Mouse (Mus musculus): ENCODE results near the gene Tmem86a. TPM values are rescaled to one million over a fixed set of nuclear protein-coding genes. Genes with fewer than 3 reads are reported as not detected.
"Not testable (repeated sequence)": the region's sequence is repeated elsewhere in the genome, so short reads cannot be mapped to it uniquely, and the experiment has no call there.

Tmem86a gene
- total RNA-seq, 2 experiments from 2014 or later: 33.8 to 37.3 TPM

- intact Hi-C loops (cut with DNase I): loop anchor here (2.0 kb wide), 1 partner anchor 25 kb away; the partner anchor contains the start of gene Tmem86a
- peak in 1 of 2 experiments; percentile 44 for DNase-seq
Measured at GRCm38 (mm10) chr7:47025429-47025828, 25.0 kb upstream of the Tmem86a start.

GRCm38 (mm10) chr7:47026899-47027298, 23.5 kb upstream of the Tmem86a start:
- DNase-seq: not testable (repeated sequence)

GRCm38 (mm10) chr7:47027520-47027919, 22.9 kb upstream of the Tmem86a start:
- DNase-seq: no peak
- intact Hi-C loops (cut with DNase I): no loop called here

More at GRCm38 (mm10) chr7:47026899-47027298, 23.5 kb upstream of the Tmem86a start:
- intact Hi-C loops (cut with DNase I): not testable (repeated sequence)

GRCm38 (mm10) chr7:47030517-47031193, 19.7 kb upstream of the Tmem86a start:
- DNase-seq: no peak
- intact Hi-C loops (cut with DNase I): no loop called here

GRCm38 (mm10) chr7:47031371-47031770, 19.0 kb upstream of the Tmem86a start:
- no peak for DNase-seq
- intact Hi-C loops (cut with DNase I): no loop called here

- DNase-seq: no peak
- intact Hi-C loops (cut with DNase I): no loop called here
Measured at GRCm38 (mm10) chr7:47034785-47035384, 15.5 kb upstream of the Tmem86a start.

GRCm38 (mm10) chr7:47035426-47035825, 15.0 kb upstream of the Tmem86a start:
- no peak for DNase-seq
- intact Hi-C loops (cut with DNase I): no loop called here

- intact Hi-C loops (cut with DNase I): loop anchor here (2.0 kb wide), 1 partner anchor 19 kb away; no protein-coding TSS in a partner anchor
- no peak for DNase-seq
Measured at GRCm38 (mm10) chr7:47041706-47042105, 8.7 kb upstream of the Tmem86a start.

- intact Hi-C loops (cut with DNase I): loop anchor here (2.0 kb wide), 1 partner anchor 19 kb away; no protein-coding TSS in a partner anchor
- no peak for DNase-seq
Measured at GRCm38 (mm10) chr7:47042121-47042520, 8.3 kb upstream of the Tmem86a start.

- intact Hi-C loops (cut with DNase I): loop anchor here (2.0 kb wide), 1 partner anchor 20 kb away; no protein-coding TSS in a partner anchor
- DNase-seq: peak; percentile 42 to 47
Measured at GRCm38 (mm10) chr7:47042823-47043490, 7.4 kb upstream of the Tmem86a start.

- intact Hi-C loops (cut with DNase I): loop anchor here (2.0 kb wide), 1 partner anchor 26 kb away; no protein-coding TSS in a partner anchor
- peak; percentile 74 to 76 for DNase-seq
Measured at GRCm38 (mm10) chr7:47050766-47051165, 365 bp downstream of the Tmem86a start.

GRCm38 (mm10) chr7:47051404-47052151, 1.2 kb downstream of the Tmem86a start:
- intact Hi-C loops (cut with DNase I): loop anchor here (2.0 kb wide), 2 partner anchors 27 to 29 kb away; no protein-coding TSS in a partner anchor
- peak; percentile 81 to 83 for DNase-seq

GRCm38 (mm10) chr7:47052276-47052675, 1.9 kb downstream of the Tmem86a start:
- intact Hi-C loops (cut with DNase I): loop anchor here (2.0 kb wide), 1 partner anchor 29 kb away; no protein-coding TSS in a partner anchor
- peak; percentile 84 to 86 for DNase-seq

GRCm38 (mm10) chr7:47053287-47053686, 2.9 kb downstream of the Tmem86a start:
- intact Hi-C loops (cut with DNase I): loop anchor here (2.0 kb wide), 1 partner anchor 28 kb away; no protein-coding TSS in a partner anchor
- DNase-seq: peak; percentile 53 to 62

- peak; percentile 85 to 86 for DNase-seq
Measured at GRCm38 (mm10) chr7:47054666-47055065, 4.3 kb downstream of the Tmem86a start.

GRCm38 (mm10) chr7:47055744-47056143, 5.3 kb downstream of the Tmem86a start:
- peak in 1 of 2 experiments; percentile 21 for DNase-seq
- intact Hi-C loops (cut with DNase I): no loop called here

More at GRCm38 (mm10) chr7:47054666-47055065, 4.3 kb downstream of the Tmem86a start:
- intact Hi-C loops (cut with DNase I): no loop called here

- no peak for DNase-seq
- intact Hi-C loops (cut with DNase I): no loop called here
Measured at GRCm38 (mm10) chr7:47056273-47056672, 5.9 kb downstream of the Tmem86a start.

- DNase-seq: no peak
- intact Hi-C loops (cut with DNase I): no loop called here
Measured at GRCm38 (mm10) chr7:47059339-47059738, 8.9 kb downstream of the Tmem86a start.

- DNase-seq: no peak
- intact Hi-C loops (cut with DNase I): no loop called here
Measured at GRCm38 (mm10) chr7:47061560-47061959, 11.2 kb downstream of the Tmem86a start.

- intact Hi-C loops (cut with DNase I): no loop called here
- DNase-seq: no peak
Measured at GRCm38 (mm10) chr7:47066942-47067341, 16.5 kb downstream of the Tmem86a start.
